Mouse (Mus musculus) liver, embryonic 13.5 days (tissue): ENCODE data around the gene Mycl. TPM values are rescaled to one million over a fixed set of nuclear protein-coding genes. Genes with fewer than 3 reads are reported as not detected.

ENCODE experiments used
- ATAC-seq: fragments of 200-750 bp; cut with Nextera tagmentation; 2 replicates; pipeline ENCODE4 v1.8.0; 2017; ENCODE audit warnings: low read depth, mild to moderate bottlenecking, moderate number of reproducible peaks, moderate library complexity
- DNase-seq: peaks from one replicate; pipeline ENCODE4 v3.0.0; 2022
- H3K27ac ChIP-seq: fragments of 300-500 bp; sonication (generic); 2 replicates; pipeline ENCODE4 v1.5.1; 2015; ENCODE audit warnings: moderate library complexity, mild to moderate bottlenecking, inconsistent platforms
- H3K27me3 ChIP-seq: fragments of 300-500 bp; sonication (generic); 2 replicates; pipeline ENCODE4 v1.6.1; 2015; ENCODE audit warnings: mild to moderate bottlenecking, inconsistent platforms
- H3K36me3 ChIP-seq: fragments of 300-500 bp; sonication (generic); 2 replicates; pipeline ENCODE4 v1.6.1; 2015; ENCODE audit warnings: mild to moderate bottlenecking, inconsistent platforms
- H3K4me1 ChIP-seq: fragments of 300-500 bp; sonication (generic); replicated peaks from 2 replicates; pipeline ENCODE4 v1.6.1; 2015; ENCODE audit warnings: inconsistent platforms
- H3K4me2 ChIP-seq: fragments of 300-500 bp; sonication (generic); 2 replicates; pipeline ENCODE4 v1.6.1; 2015; ENCODE audit warnings: inconsistent platforms, mild to moderate bottlenecking, moderate library complexity
- H3K4me3 ChIP-seq: fragments of 300-500 bp; sonication (generic); replicated peaks from 2 replicates; pipeline ENCODE4 v1.5.1; 2015; ENCODE audit warnings: mild to moderate bottlenecking, inconsistent platforms
- H3K9ac ChIP-seq: fragments of 300-500 bp; sonication (generic); 2 replicates; pipeline ENCODE4 v1.6.1; 2015; ENCODE audit warnings: mild to moderate bottlenecking, inconsistent platforms
- H3K9me3 ChIP-seq: fragments of 300-500 bp; sonication (generic); replicated peaks from 2 replicates; pipeline ENCODE4 v1.6.1; 2016; ENCODE audit warnings: inconsistent platforms
- WGBS: fragments of 180-500 bp; shearing (Covaris S2); methylation state at CpG from one replicate; pipeline ENCODE4 v1.1.7; 2015; ENCODE audit not compliant: insufficient replicate concordance; 5-methylcytosine and 5-hydroxymethylcytosine counted together
- polyA plus RNA-seq: library from polyadenylated mRNA; unstranded; fragments of >200 nt; fragmentation: Nextera tagmentation; extraction: Ambion mirVana; gene quantifications from 2 replicates; pipeline ENCODE4 v1.2.1, GENCODE M21; 2015

The Mycl gene
- polyA plus RNA-seq, 1 experiment from 2014 or later = 0.74 TPM

DNA sequence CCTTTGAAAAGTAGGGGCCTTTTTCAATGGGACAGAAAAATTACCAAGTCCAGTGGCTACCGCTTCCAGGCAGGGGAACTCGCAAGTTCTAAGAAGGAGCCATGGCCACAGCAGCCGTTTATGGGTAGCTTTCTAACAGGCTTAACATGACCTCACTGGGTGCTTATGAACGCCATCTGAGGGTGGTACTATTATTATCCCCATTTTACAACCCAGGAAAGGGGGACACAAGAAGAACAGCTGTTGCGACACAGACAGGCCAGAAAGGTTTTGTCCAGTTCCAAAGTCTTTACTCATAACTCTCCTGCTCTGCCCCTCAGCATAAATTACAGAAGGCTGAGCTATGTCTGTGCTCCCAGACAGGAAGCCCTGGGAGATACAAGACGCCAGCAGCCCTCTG is 33.9 kb upstream of the Mycl start:
- WGBS = 30% methylated on average over 6 of the region's 6 CpGs
- Histone ChIP-seq H3K9ac (no peak overlapping the region), H3K36me3 (no peaks in the 10 kb centered on the region), H3K9me3 (no peaks in the 10 kb centered on the region), H3K4me2 (peak overlapping the region; percentile 75), H3K27me3 (peaks cover 74% of the 10 kb centered on the region), H3K27ac (no peak overlapping the region), H3K4me1 (peaks cover 18% of the 10 kb centered on the region), H3K4me3 (peak overlapping the region; percentile 52; the same call in 1 of the 2 replicates)
- ATAC-seq (no peak), DNase-seq (no peak)

DNA sequence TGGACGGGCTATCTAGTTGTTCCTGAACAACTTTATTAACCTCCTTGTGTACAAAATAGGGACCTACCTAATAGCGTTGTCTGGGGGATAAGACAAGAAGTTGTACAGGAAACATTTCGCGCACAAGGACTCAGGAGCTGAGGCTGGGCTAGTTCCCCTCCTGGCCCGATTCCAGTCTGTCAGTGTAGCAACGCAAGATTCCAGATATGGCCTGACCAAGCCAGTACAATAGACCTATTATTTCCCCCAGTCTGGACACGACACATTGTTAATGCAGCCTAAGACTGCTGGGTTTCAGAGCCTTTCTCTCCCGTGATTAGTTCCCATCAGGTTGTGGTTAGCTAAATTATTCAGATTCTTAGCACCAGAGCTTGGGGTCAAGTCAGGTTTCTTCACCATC is 32.7 kb upstream of the Mycl start:
- peaks cover 66% of the 10 kb centered on the region for H3K27me3 ChIP-seq
- H3K36me3 ChIP-seq = no peaks in the 10 kb centered on the region
- H3K4me2 ChIP-seq = no peak overlapping the region
- WGBS = 51% methylated on average over 8 of the region's 8 CpGs
- no peak overlapping the region for H3K9ac ChIP-seq
- H3K4me1 ChIP-seq = peaks cover 18% of the 10 kb centered on the region
- no peak for DNase-seq
- no peaks in the 10 kb centered on the region for H3K9me3 ChIP-seq
- ATAC-seq = no peak
- H3K4me3 ChIP-seq = no peak overlapping the region
- no peak overlapping the region for H3K27ac ChIP-seq

DNA sequence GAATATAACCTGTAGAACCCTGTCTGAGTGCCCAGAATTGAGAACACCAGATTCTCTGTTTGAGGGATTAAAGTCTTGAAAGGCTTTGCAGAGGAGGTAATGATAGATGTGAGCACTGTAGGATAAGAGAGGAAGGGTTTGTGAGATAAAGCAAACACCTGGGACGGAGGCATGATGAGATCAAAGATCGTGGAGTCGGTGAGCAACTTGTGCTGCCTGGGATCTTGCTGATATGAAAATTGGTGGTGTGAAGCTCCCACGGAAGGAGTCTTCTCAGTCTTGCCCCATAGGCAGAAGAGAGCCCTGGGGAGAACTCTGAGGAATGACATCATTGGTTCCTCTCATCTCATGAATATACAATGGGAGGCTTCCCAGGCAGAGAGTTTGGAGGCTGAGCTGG is 27.3 kb upstream of the Mycl start:
- H3K4me2 ChIP-seq = no peak overlapping the region
- peaks cover 12% of the 10 kb centered on the region for H3K27me3 ChIP-seq
- 43% methylated on average over 4 of the region's 4 CpGs for WGBS
- H3K4me1 ChIP-seq = no peaks in the 10 kb centered on the region
- no peaks in the 10 kb centered on the region for H3K9me3 ChIP-seq
- ATAC-seq (no peak), DNase-seq (no peak)
- H3K9ac ChIP-seq = no peak overlapping the region
- no peak overlapping the region for H3K4me3 ChIP-seq
- H3K36me3 ChIP-seq = no peaks in the 10 kb centered on the region
- no peak overlapping the region for H3K27ac ChIP-seq

DNA sequence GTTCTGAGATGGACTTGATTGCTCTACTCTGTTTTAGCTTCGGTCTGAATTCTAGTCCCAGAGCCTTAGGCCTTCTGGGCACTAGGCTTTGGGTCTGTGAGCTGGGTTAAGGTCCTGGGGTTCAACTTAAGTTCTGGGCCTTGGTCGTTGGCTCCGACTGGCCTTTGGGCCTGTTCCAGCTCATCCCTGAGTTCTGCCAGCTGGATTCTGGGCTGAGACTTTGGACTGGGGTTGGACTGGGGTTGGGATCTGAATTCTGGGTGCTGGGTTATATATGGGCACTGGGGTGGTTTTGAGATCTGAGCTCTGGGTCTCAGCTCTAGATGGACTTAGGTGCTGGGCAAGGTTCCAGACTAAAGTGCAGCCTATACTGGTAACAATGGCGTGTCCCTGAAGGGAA is 24.3 kb upstream of the Mycl start:
- ATAC-seq (no peak), DNase-seq (no peak)
- no peak overlapping the region for H3K4me3 ChIP-seq
- H3K4me1 ChIP-seq = no peaks in the 10 kb centered on the region
- no peak overlapping the region for H3K27ac ChIP-seq
- H3K9me3 ChIP-seq = no peaks in the 10 kb centered on the region
- H3K36me3 ChIP-seq = no peaks in the 10 kb centered on the region
- H3K4me2 ChIP-seq = no peak overlapping the region
- WGBS = 58% methylated on average over 4 of the region's 4 CpGs
- no peak overlapping the region for H3K9ac ChIP-seq
- 0 out of 2 replicates have a peak, but pooled peaks cover 4% of the 10 kb centered on the region for H3K27me3 ChIP-seq

DNA sequence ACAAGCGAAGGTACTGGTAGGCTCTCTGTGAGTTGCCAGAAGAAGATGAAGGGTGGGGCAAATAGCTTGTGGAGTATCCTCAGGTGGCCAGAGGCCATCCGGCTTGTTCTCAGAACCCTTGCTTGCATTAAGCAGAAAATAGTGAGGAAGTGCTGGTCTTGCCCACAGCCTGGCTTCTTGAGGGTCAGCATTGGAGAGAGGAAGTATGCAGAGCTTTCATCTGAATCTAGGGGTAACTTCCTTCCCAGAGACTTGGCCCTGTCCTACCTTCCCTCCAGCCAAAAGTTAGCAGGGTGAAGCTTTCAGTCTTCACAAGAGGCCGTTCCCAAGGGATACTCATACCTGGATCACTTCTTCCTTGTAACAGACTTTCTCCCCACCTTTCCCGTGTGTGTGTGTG is 23.8 kb upstream of the Mycl start:
- H3K9me3 ChIP-seq = no peaks in the 10 kb centered on the region
- H3K36me3 ChIP-seq = no peaks in the 10 kb centered on the region

DNA sequence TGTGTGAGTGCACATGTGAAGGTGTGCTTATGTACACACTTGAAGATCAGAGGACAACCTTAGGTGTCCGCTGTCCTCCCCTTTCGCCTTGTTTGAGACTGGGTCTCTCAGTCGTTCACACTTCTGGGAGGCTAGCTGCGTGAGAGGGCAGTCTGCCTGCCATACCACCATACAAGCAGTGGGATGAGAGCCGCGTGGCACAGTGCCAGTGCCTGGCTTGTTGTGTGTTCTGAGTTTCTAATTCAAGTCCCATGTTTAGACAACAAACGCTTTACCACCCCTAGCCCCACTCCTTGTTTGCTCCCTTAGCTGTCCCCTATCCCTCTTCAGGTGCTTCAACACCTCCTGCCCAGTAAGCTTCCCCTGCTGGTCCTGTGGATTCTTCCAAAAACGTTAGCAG is 23.4 kb upstream of the Mycl start:
- Histone ChIP-seq H3K27me3 (0 out of 2 replicates have a peak, but pooled peaks cover 4% of the 10 kb centered on the region), H3K27ac (no peak overlapping the region), H3K4me2 (no peak overlapping the region), H3K4me1 (no peaks in the 10 kb centered on the region), H3K9ac (no peak overlapping the region), H3K9me3 (no peaks in the 10 kb centered on the region), H3K36me3 (no peaks in the 10 kb centered on the region), H3K4me3 (no peak overlapping the region)
- DNase-seq (no peak), ATAC-seq (no peak)
- 53% methylated on average over 8 of the region's 8 CpGs for WGBS

More for the DNA sequence above, 23.8 kb upstream of the Mycl start:
- no peak overlapping the region for H3K4me2 ChIP-seq
- no peak overlapping the region for H3K4me3 ChIP-seq
- ATAC-seq (no peak), DNase-seq (no peak)
- H3K27ac ChIP-seq = no peak overlapping the region
- 0 out of 2 replicates have a peak, but pooled peaks cover 4% of the 10 kb centered on the region for H3K27me3 ChIP-seq
- no peaks in the 10 kb centered on the region for H3K4me1 ChIP-seq
- WGBS = 54% methylated on average over 4 of the region's 4 CpGs
- no peak overlapping the region for H3K9ac ChIP-seq

DNA sequence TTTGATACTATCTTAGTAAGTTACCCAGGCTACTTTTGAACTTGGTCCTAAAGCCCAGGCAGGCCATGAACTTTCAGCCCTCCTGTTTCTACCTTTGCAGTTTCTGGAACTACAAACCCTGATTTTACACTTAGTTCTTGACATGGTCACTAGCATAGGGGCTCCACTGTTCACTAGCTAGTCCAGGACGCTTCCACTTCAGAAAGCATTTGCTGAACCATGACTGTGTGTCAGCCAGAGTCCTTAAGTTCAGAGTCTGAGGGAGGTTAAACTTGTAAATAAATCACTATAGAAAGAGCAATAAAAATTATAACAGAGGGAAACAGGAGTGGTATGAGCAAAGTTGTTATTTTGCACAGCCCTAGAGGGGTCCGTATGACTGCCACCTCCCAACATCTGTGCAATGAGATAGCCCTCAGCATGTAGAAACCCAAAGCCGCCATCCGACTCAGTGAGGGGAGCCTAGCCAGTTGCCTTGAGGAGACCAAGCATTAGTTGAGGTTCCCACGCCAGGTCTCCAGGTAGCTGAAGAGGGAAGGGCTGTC is 20.4 kb upstream of the Mycl start:
- no peak overlapping the region for H3K27ac ChIP-seq
- H3K36me3 ChIP-seq = no peaks in the 10 kb centered on the region
- H3K4me3 ChIP-seq = no peak overlapping the region
- 0 out of 2 replicates have a peak, but pooled peaks cover 4% of the 10 kb centered on the region for H3K27me3 ChIP-seq
- DNase-seq (no peak), ATAC-seq (no peak)
- 51% methylated on average over 5 of the region's 5 CpGs for WGBS
- no peak overlapping the region for H3K9ac ChIP-seq
- H3K4me2 ChIP-seq = no peak overlapping the region
- H3K9me3 ChIP-seq = no peaks in the 10 kb centered on the region
- no peaks in the 10 kb centered on the region for H3K4me1 ChIP-seq

DNA sequence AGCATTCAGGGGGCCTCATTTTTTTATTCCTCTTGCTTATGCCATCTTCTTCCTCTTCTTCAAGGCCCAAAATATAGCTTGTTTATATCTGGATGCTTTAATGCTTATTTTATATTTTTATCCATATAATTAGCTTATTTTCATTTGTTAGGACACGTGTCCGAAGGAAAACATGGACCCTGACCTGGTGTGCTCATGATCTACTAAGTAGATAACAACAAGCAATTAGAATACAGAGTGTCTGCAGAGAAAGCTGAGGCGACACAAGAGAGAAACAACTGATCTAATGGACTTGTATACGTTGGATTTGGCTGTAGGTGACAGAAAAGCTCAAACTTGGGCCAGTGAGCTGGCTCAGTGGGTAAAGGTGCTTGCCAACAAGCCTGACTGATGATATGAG is 18.6 kb upstream of the Mycl start:
- ATAC-seq (no peak), DNase-seq (no peak)
- Histone ChIP-seq H3K27ac (no peak overlapping the region), H3K4me2 (no peak overlapping the region), H3K27me3 (0 out of 2 replicates have a peak, but pooled peaks cover 4% of the 10 kb centered on the region), H3K4me3 (no peak overlapping the region), H3K4me1 (no peaks in the 10 kb centered on the region), H3K9ac (no peak overlapping the region), H3K36me3 (no peaks in the 10 kb centered on the region), H3K9me3 (no peaks in the 10 kb centered on the region)
- 61% methylated on average over 4 of the region's 4 CpGs for WGBS

DNA sequence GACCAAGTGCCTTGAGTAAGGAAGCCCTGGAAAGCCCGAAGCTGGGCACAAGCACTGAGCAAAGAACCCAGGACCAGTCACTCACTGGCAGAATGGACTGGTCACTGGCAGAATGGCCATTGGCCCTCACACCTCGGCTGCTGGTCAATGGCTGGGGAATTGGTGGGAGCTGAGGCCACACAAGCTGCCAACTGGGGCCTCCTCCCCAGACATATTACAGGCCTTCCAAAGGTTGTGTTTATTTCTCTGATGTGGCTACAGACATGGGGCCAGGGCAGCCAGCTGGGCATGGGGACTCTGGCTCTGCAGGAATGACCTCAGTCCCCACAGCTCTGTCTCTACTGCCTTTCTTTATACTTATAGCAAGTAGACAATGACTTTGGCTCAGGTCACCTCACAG is 16.6 kb upstream of the Mycl start:
- Histone ChIP-seq H3K9me3 (no peaks in the 10 kb centered on the region), H3K36me3 (no peaks in the 10 kb centered on the region), H3K27me3 (peaks cover 24% of the 10 kb centered on the region), H3K9ac (no peak overlapping the region), H3K27ac (no peak overlapping the region), H3K4me3 (no peak overlapping the region), H3K4me2 (no peak overlapping the region), H3K4me1 (no peaks in the 10 kb centered on the region)
- WGBS = 70% methylated on average over 2 of the region's 2 CpGs
- DNase-seq = no peak
- ATAC-seq = no peak

DNA sequence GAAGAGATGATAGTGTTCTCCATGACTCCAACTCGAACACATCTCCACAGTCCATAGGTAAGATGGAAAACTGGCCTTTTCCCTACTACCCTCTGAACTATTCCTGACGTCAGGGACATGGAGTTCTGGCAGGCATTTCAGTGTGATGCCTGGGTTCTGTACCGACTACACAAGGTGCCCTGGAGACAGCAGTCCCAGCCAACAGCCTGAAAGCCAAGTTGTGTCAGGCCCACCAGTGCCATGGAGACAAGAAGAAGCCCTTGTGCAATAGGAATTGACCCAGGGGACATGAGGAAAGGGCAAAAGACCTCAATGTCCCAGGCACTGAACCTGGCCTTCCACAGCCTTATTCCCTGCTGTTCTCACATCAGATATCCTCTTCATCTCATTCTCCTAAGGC is 15.6 kb upstream of the Mycl start:
- no peaks in the 10 kb centered on the region for H3K36me3 ChIP-seq
- H3K27ac ChIP-seq = no peak overlapping the region
- no peaks in the 10 kb centered on the region for H3K4me1 ChIP-seq
- H3K27me3 ChIP-seq = peaks cover 33% of the 10 kb centered on the region
- H3K9ac ChIP-seq = no peak overlapping the region
- no peaks in the 10 kb centered on the region for H3K9me3 ChIP-seq
- ATAC-seq (no peak), DNase-seq (no peak)
- H3K4me3 ChIP-seq = no peak overlapping the region
- 55% methylated on average over 3 of the region's 3 CpGs for WGBS
- no peak overlapping the region for H3K4me2 ChIP-seq

DNA sequence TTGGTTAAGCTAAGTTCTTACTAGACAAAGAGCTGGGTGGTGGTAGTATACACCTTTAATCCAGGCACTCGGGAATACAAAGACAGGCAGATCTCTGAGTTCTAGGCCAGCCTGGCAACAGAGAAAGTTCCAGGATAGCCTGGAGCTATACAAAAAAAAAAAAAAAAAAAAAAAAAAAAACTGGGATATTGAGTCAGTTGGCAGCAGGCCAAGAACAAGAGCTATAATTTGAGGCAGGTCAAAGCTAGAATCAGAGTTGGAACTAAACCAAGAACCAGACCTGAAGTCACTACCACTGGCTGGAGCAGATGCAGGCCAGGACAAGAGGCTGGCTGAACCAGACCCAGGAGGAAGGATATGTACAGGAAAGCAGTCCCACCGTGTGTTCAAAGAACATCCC is 14.8 kb upstream of the Mycl start:
- ATAC-seq (no peak), DNase-seq (no peak)
- H3K27me3 ChIP-seq = peaks cover 30% of the 10 kb centered on the region
- H3K9me3 ChIP-seq = no peaks in the 10 kb centered on the region
- H3K27ac ChIP-seq = no peak overlapping the region
- no peak overlapping the region for H3K9ac ChIP-seq
- no peak overlapping the region for H3K4me2 ChIP-seq
- H3K4me3 ChIP-seq = no peak overlapping the region
- no peaks in the 10 kb centered on the region for H3K36me3 ChIP-seq
- H3K4me1 ChIP-seq = no peaks in the 10 kb centered on the region
- WGBS = 47% methylated on average over 2 of the region's 2 CpGs

DNA sequence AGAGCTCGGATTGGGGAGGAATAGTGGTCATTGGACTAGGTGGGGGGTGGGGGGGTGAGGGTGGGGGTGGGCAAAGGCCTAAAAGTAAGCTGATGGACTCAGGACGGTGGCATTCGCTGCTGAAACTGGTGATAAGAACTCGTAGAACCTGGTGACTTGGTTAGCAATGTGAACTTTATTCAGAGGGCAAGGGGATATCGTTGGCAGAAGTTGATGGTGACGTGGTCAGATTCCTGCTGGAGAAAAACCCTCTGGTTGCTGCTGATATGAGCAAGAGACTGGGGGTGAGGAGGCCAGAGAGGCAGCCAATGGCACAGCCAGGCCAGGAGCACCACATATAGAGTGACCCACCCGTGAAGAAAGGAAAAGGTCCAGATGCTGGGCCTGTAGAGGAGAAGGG is 14.2 kb upstream of the Mycl start:
- no peak for DNase-seq
- peaks cover 30% of the 10 kb centered on the region for H3K27me3 ChIP-seq
- no peaks in the 10 kb centered on the region for H3K9me3 ChIP-seq
- no peak for ATAC-seq
- no peaks in the 10 kb centered on the region for H3K36me3 ChIP-seq
- H3K4me1 ChIP-seq = no peaks in the 10 kb centered on the region
- no peak overlapping the region for H3K4me3 ChIP-seq
- H3K9ac ChIP-seq = no peak overlapping the region
- no peak overlapping the region for H3K4me2 ChIP-seq
- WGBS = 26% methylated on average over 7 of the region's 7 CpGs
- H3K27ac ChIP-seq = no peak overlapping the region
